Mouse (Mus musculus) heart, adult 9 months (tissue): Measurements from ENCODE around the gene Bcr.

Experiments
- DNase-seq, 2 experiments: peaks; one replicate each; pipeline ENCODE4 v3.0.0; 2022; ENCODE audit warnings: low spot score in 2 of 2

The Bcr gene

GRCm38 (mm10) chr10:75093252-75093987, 33.0 kb downstream of the Bcr start:
- no peak for DNase-seq

GRCm38 (mm10) chr10:75094338-75094737, 33.9 kb downstream of the Bcr start:
- no peak for DNase-seq

- DNase-seq, result no peak
Observed at GRCm38 (mm10) chr10:75095216-75095615, 34.8 kb downstream of the Bcr start.

GRCm38 (mm10) chr10:75098446-75099183, 38.2 kb downstream of the Bcr start:
- DNase-seq, result no peak

GRCm38 (mm10) chr10:75100298-75100697, 39.9 kb downstream of the Bcr start:
- DNase-seq, result peak; percentile 37 to 45

- no peak for DNase-seq
Observed at GRCm38 (mm10) chr10:75103502-75103901, 43.1 kb downstream of the Bcr start.

- DNase-seq, result peak; percentile 80 to 81
Observed at GRCm38 (mm10) chr10:75104191-75105098, 44.1 kb downstream of the Bcr start.

- DNase-seq, result peak; percentile 70 to 75
Observed at GRCm38 (mm10) chr10:75105099-75105461, 44.7 kb downstream of the Bcr start.

- no peak for DNase-seq
Observed at GRCm38 (mm10) chr10:75105687-75106086, 45.3 kb downstream of the Bcr start.

- DNase-seq, result peak in 1 of 2 experiments; percentile 38
Observed at GRCm38 (mm10) chr10:75106940-75107381, 46.6 kb downstream of the Bcr start.

GRCm38 (mm10) chr10:75108092-75108491, 47.7 kb downstream of the Bcr start:
- no peak for DNase-seq

- DNase-seq, result no peak
Observed at GRCm38 (mm10) chr10:75111446-75112201, 51.2 kb downstream of the Bcr start.

GRCm38 (mm10) chr10:75112405-75112804, 52.0 kb downstream of the Bcr start:
- no peak for DNase-seq

- DNase-seq, result no peak
Observed at GRCm38 (mm10) chr10:75113620-75114019, 53.2 kb downstream of the Bcr start.

GRCm38 (mm10) chr10:75115240-75115639, 54.8 kb downstream of the Bcr start:
- no peak for DNase-seq

GRCm38 (mm10) chr10:75116842-75117457, 56.6 kb downstream of the Bcr start:
- peak; percentile 54 to 68 for DNase-seq

GRCm38 (mm10) chr10:75118444-75118843, 58.1 kb downstream of the Bcr start:
- DNase-seq, result no peak

GRCm38 (mm10) chr10:75119396-75119795, 59.0 kb downstream of the Bcr start:
- DNase-seq, result peak in 1 of 2 experiments; percentile 35

- no peak for DNase-seq
Observed at GRCm38 (mm10) chr10:75120176-75120575, 59.8 kb downstream of the Bcr start.

GRCm38 (mm10) chr10:75121028-75121427, 60.6 kb downstream of the Bcr start:
- DNase-seq, result peak; percentile 72 to 84

- no peak for DNase-seq
Observed at GRCm38 (mm10) chr10:75125577-75125976, 65.2 kb downstream of the Bcr start.
